Comparison of ENCODE assay signal across 19 mouse cellular contexts in genomic region chr19:47461386-47461785, GRCm38 (mm10). TPM values are rescaled to one million over a fixed set of nuclear protein-coding genes. Genes with fewer than 3 reads are reported as not detected.
A peak's percentile ranks its signal among the peaks of the same experiment; 100 is the strongest.
DNase-seq lines count a peak whose midpoint lies in the region; ATAC-seq lines count a peak whose summit lies in the region.
"Had no signal": no experiment of that assay in that cellular context is flagged by ENCODE, and none has a peak within 500 bp of the region (broad histone marks: within the 10 kb centered on the region; RNA-seq: fewer than 3 reads in every experiment).

No protein-coding gene starts in this region.

- H3K9ac ChIP-seq in kidney, embryonic 15.5 days, result no peak overlapping the region
- no peak overlapping the region for H3K9ac ChIP-seq in kidney, embryonic 14.5 days (ENCODE audit: low read depth, low read length)
- H3K9ac ChIP-seq in embryonic facial prominence, embryonic 14.5 days (ENCODE audit: low read depth, low read length), result no peak overlapping the region
- H3K9ac ChIP-seq: embryonic facial prominence, embryonic 13.5 days; forebrain, postnatal 0 days; hindbrain, embryonic 12.5 days had no signal

- H3K27ac ChIP-seq in kidney, embryonic 15.5 days, result peak overlapping the region; percentile 22; the same call in 1 of the 2 replicates
- no peak overlapping the region for H3K27ac ChIP-seq in kidney, embryonic 14.5 days (ENCODE audit: low read depth, low read length)
- H3K27ac ChIP-seq in embryonic facial prominence, embryonic 14.5 days (replicated peaks; ENCODE audit: low read depth, low read length), result no peak overlapping the region
- 0 out of 2 replicates have a peak overlapping the region, but pooled peaks have one; percentile 27 for H3K27ac ChIP-seq in macrophage
- H3K27ac ChIP-seq: embryonic facial prominence, embryonic 13.5 days; hindbrain, embryonic 12.5 days had no signal

- H3K36me3 ChIP-seq in kidney, embryonic 15.5 days, result no peaks in the 10 kb centered on the region; the same call in 1 of the 2 replicates
- H3K36me3 ChIP-seq in kidney, embryonic 14.5 days (ENCODE audit: control insufficient read depth, insufficient read depth, low read length), result no peaks in the 10 kb centered on the region; the same call in 1 of the 2 replicates
- H3K36me3 ChIP-seq in embryonic facial prominence, embryonic 14.5 days (ENCODE audit: control insufficient read depth, insufficient read depth, low read length), result no peaks in the 10 kb centered on the region; the same call in 1 of the 2 replicates
- H3K36me3 ChIP-seq in macrophage (ENCODE audit: inconsistent target), result no peaks in the 10 kb centered on the region
- H3K36me3 ChIP-seq: hindbrain, embryonic 12.5 days had no signal

- H3K9me3 ChIP-seq in kidney, embryonic 15.5 days (replicated peaks), result no peaks in the 10 kb centered on the region
- H3K9me3 ChIP-seq in kidney, embryonic 14.5 days (ENCODE audit: control insufficient read depth, low read length), result no peaks in the 10 kb centered on the region
- H3K9me3 ChIP-seq in embryonic facial prominence, embryonic 14.5 days (ENCODE audit: control insufficient read depth, low read length), result no peaks in the 10 kb centered on the region
- H3K9me3 ChIP-seq: embryonic facial prominence, embryonic 13.5 days; hindbrain, embryonic 12.5 days had no signal

- intact Hi-C loops in heart, postnatal 36 days (cut with DNase I), result loop anchor here (10.0 kb wide), 1 partner anchor 197 kb away; no protein-coding TSS in a partner anchor

- peaks cover 66% of the 10 kb centered on the region for H3K79me2 ChIP-seq in macrophage (ENCODE audit: inconsistent target)

- peak; percentile 96 for DNase-seq in heart, adult 11 months
- no peak for DNase-seq in heart, postnatal 36 days
- DNase-seq in embryonic facial prominence, embryonic 14.5 days (ENCODE audit: low spot score), result no peak
- DNase-seq in cerebellum, adult 11-12 months, result no peak
- DNase-seq: adrenal gland, postnatal 10 days; cerebellum, adult 2 months; forebrain, postnatal 0 days; gastrocnemius, postnatal 10 days; kidney, adult 18-20 months; kidney, postnatal 4 days; left cerebral cortex, postnatal 4 days; thymus, adult 18-20 months had no signal

- H3K4me3 ChIP-seq in kidney, embryonic 15.5 days (replicated peaks), result no peak overlapping the region
- H3K4me3 ChIP-seq in kidney, embryonic 14.5 days (ENCODE audit: low read length), result no peak overlapping the region
- no peak overlapping the region for H3K4me3 ChIP-seq in embryonic facial prominence, embryonic 14.5 days (ENCODE audit: low read depth, low read length)
- no peak overlapping the region for H3K4me3 ChIP-seq in macrophage (ENCODE audit: inconsistent target)
- H3K4me3 ChIP-seq: hindbrain, embryonic 12.5 days had no signal

- no peak for ATAC-seq in kidney, embryonic 15.5 days (replicated peaks; ENCODE audit: low FRiP score)
- no peak for ATAC-seq in kidney, embryonic 14.5 days (ENCODE audit: low FRiP score, low TSS enrichment)
- ATAC-seq in embryonic facial prominence, embryonic 14.5 days (ENCODE audit: low read depth), result no peak
- no peak for ATAC-seq in CD4-positive, CD25-positive, alpha-beta regulatory T cell, adult 4 months
- ATAC-seq: forebrain, postnatal 0 days; midbrain, embryonic 16.5 days had no signal

- H3K4me2 ChIP-seq in kidney, embryonic 15.5 days, result no peak overlapping the region
- H3K4me2 ChIP-seq in kidney, embryonic 14.5 days (replicated peaks; ENCODE audit: low read depth, low read length), result no peak overlapping the region
- 0 out of 2 replicates have a peak overlapping the region, but pooled peaks have one; percentile 77 for H3K4me2 ChIP-seq in embryonic facial prominence, embryonic 14.5 days (ENCODE audit: low read depth, low read length)

- no peaks in the 10 kb centered on the region for H3K27me3 ChIP-seq in kidney, embryonic 15.5 days
- no peaks in the 10 kb centered on the region for H3K27me3 ChIP-seq in kidney, embryonic 14.5 days (ENCODE audit: control insufficient read depth, insufficient read depth, low read length)
- H3K27me3 ChIP-seq in embryonic facial prominence, embryonic 14.5 days (replicated peaks; ENCODE audit: control insufficient read depth, insufficient read depth, low read length), result no peaks in the 10 kb centered on the region
- H3K27me3 ChIP-seq: embryonic facial prominence, embryonic 13.5 days; hindbrain, embryonic 12.5 days had no signal

- peaks cover 83% of the 10 kb centered on the region for H3K4me1 ChIP-seq in kidney, embryonic 15.5 days
- peaks cover 45% of the 10 kb centered on the region for H3K4me1 ChIP-seq in kidney, embryonic 14.5 days (ENCODE audit: control insufficient read depth, insufficient read depth, low read length)
- H3K4me1 ChIP-seq in embryonic facial prominence, embryonic 14.5 days (ENCODE audit: control insufficient read depth, insufficient read depth, low read length), result peaks cover 35% of the 10 kb centered on the region

- WGBS in kidney, embryonic 15.5 days, result 76% methylated on average over 9 of the region's 9 CpGs
- WGBS in kidney, embryonic 14.5 days, result 80% methylated on average over 9 of the region's 9 CpGs
- WGBS in embryonic facial prominence, embryonic 14.5 days, result 65% methylated on average over 9 of the region's 9 CpGs
- WGBS in macrophage (ENCODE audit: missing documents), result 89% methylated on average over 9 of the region's 9 CpGs

RNA-seq across cellular contexts. Expression of gene Sh3pxd2a, which starts 2.8 kb away (rescaled TPM):
- total RNA-seq in heart, postnatal 36 days (2021), result 10 to 100 TPM; 47.7 to 59.2 TPM
- 5.5 and 6.4 TPM in 2 replicates for polyA plus RNA-seq in kidney, embryonic 15.5 days (2015; fragmentation: Nextera tagmentation; extraction: Ambion mirVana)
- 8.7 and 9.6 TPM in 2 replicates for polyA plus RNA-seq in kidney, embryonic 14.5 days (2014; fragmentation: Nextera tagmentation; extraction: Ambion mirVana)
- polyA plus RNA-seq in embryonic facial prominence, embryonic 14.5 days (2014; fragmentation: Nextera tagmentation; extraction: Ambion mirVana), result 19.5 and 20.3 TPM in 2 replicates
- 10 to 100 TPM; 10.9 to 28.2 (median 21.6) TPM for total RNA-seq in macrophage (2018; cell fraction: chromatin; rRNA removed)
- 10 to 100 TPM in 14 of 26 experiments, 1 to 10 TPM in 12; 6.1 to 17.3 (median 11.1) TPM for total RNA-seq in macrophage (2018; cell fraction: cytosol; rRNA removed)
- total RNA-seq in macrophage (2018; cell fraction: nucleus; rRNA removed), result 10 to 100 TPM in 25 of 26 experiments, 1 to 10 TPM in 1; 9.3 to 36.6 (median 16.3) TPM
- 7.9 to 13.4 TPM (median 8.0 TPM) in 3 replicates for polyA plus RNA-seq in macrophage (2018)
- 1 to 10 TPM in 1 of 2 experiments, under 1 TPM in 1; 0.60 to 1.9 TPM for polyA plus RNA-seq in CD4-positive, CD25-positive, alpha-beta regulatory T cell, adult 4 months (2017; shearing (Covaris generic))

Comparison
In these comparisons a context has a peak if more than half of its experiments do, and no peak if none do; other contexts are left out.
1. H3K27ac ChIP-seq: peak in kidney, embryonic 15.5 days (single experiment) and macrophage (single experiment); none in kidney, embryonic 14.5 days (single experiment) and embryonic facial prominence, embryonic 14.5 days (single experiment).